Mouse (Mus musculus): ENCODE measurements around the gene Cstad. TPM values are rescaled to one million over a fixed set of nuclear protein-coding genes. Genes with fewer than 3 reads are reported as not detected.

Cstad gene
- total and polyA plus RNA-seq, 3 experiments, result not detected

DNA sequence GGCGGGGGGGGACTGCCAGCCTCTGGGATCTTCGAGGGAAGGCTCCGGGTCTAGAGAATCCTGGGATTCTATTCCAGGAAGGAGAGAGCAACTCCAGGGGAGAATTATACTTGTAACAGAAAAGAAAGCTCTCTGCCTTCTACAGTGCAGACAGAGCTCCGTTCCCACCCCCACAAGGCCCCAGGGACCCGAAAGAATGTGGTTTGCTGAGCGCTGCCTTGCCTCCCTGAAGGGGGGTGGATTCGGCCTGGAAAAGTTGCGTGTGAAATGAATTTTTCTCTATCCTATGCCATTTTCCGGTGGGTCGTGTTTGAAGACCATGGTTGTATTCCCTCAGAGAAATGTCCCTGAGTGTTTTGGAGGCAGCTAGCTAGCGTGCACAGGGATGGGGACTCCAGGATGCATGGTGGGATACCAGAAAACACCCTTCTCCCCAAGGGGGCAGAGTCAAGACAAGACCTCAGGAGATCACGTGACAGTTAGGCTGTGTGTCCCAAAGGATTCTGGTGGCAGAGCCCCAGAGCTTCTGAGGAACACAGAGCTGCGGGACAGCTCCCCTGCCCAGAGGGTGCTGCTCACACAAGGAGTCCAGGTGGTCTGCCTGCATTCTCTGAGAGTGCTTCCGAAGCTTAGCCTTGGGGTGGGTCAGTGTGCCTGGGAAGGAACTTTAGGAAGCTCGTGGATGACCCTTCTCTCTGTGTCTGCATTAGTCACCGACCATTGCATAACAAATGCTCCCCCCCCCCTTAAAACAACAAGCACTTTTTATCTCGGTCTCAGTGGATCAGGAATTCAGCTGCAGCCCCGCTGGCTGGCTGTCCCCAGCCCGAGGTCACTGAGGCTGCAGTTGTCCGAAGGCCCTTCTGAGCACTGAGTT is 6.4 kb downstream of the Cstad start:
- no peaks in the 10 kb centered on the region for H3K79me2 ChIP-seq (ENCODE audit: control insufficient read depth, insufficient read depth, low read length, poor library complexity)
- H3K27me3 ChIP-seq (ENCODE audit: control insufficient read depth in 1 of 2, insufficient read depth in 2 of 2, low read length in 2 of 2), result peaks cover 0 to 11% of the 10 kb centered on the region in 2 experiments; a peak in 3 of 4 replicates
- TF ChIP-seq MYB (IDR thresholded peaks at IDR 0.05; ENCODE audit: low read depth, low read length) (no peak), GATA1 (IDR thresholded peaks at IDR 0.05; ENCODE audit: low read depth, low read length) (no peak), CTCF (IDR thresholded peaks at IDR 0.05 in 2 of 3, conservative IDR thresholded peaks at IDR 0.05 in 1 of 3; ENCODE audit: control insufficient read depth in 1 of 3, insufficient read depth in 1 of 3, low read depth in 2 of 3, low read length in 3 of 3, poor library complexity in 1 of 3, severe bottlenecking in 1 of 3) (no peak), CHD2 (IDR thresholded peaks at IDR 0.05; ENCODE audit: low read length) (no peak), GABPA (IDR thresholded peaks at IDR 0.05; ENCODE audit: low read depth, low read length) (no peak), USF1 (IDR thresholded peaks at IDR 0.05; ENCODE audit: low read depth, low read length) (0 out of 2 replicates have a peak, but pooled peaks have one; percentile 38), HCFC1 (IDR thresholded peaks at IDR 0.05; ENCODE audit: low read depth, low read length) (no peak)
- H3K9me3 ChIP-seq (replicated peaks; ENCODE audit: insufficient read depth, low read length), result no peaks in the 10 kb centered on the region
- no peaks in the 10 kb centered on the region for H3K4me1 ChIP-seq (ENCODE audit: control insufficient read depth in 1 of 2, insufficient read depth in 2 of 2, low read length in 2 of 2)
- DNase-seq (ENCODE audit: low read depth, low spot score), result no peak
- H3K4me3 ChIP-seq (ENCODE audit: control insufficient read depth in 1 of 2, insufficient read depth in 1 of 2, low read depth in 2 of 2, low read length in 2 of 2), result no peak overlapping the region
- H3K9ac ChIP-seq (ENCODE audit: control insufficient read depth, low read depth, low read length, poor library complexity, severe bottlenecking), result no peak overlapping the region
- H3K36me3 ChIP-seq (ENCODE audit: control insufficient read depth in 1 of 2, insufficient read depth in 2 of 2, low read length in 2 of 2), result no peaks in the 10 kb centered on the region
- no peak overlapping the region for H3K27ac ChIP-seq (ENCODE audit: control insufficient read depth, low read depth, low read length)

DNA sequence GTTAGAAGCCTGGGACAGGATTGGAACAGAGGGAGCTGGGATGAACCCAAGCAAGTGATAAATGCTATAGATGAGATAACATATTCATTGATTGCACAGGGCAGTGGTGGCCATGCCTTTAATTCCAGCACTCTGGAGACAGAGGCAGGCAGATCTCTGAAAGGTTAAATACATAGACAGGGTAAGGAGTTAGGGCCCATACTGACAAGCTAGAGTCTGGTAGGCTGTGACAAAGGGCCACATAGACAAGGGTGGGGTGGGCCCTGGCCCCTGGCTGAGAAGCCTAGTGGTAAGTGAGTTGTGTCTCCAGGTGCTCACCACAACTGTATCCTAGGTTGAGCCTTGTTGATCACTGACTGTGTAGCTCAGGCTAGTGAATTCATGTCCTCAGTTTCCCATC is 7.6 kb downstream of the Cstad start:
- no peaks in the 10 kb centered on the region for H3K4me1 ChIP-seq (ENCODE audit: control insufficient read depth in 1 of 2, insufficient read depth in 2 of 2, low read length in 2 of 2)
- no peaks in the 10 kb centered on the region for H3K79me2 ChIP-seq (ENCODE audit: control insufficient read depth, insufficient read depth, low read length, poor library complexity)
- H3K36me3 ChIP-seq (ENCODE audit: control insufficient read depth in 1 of 2, insufficient read depth in 2 of 2, low read length in 2 of 2), result no peaks in the 10 kb centered on the region
- TF ChIP-seq JUND (IDR thresholded peaks at IDR 0.05; ENCODE audit: low read depth, low read length), result no peak
- no peak for TF ChIP-seq BHLHE40 (IDR thresholded peaks at IDR 0.05; ENCODE audit: borderline replicate concordance, low read depth, low read length)
- no peak for TF ChIP-seq POLR2A (IDR thresholded peaks at IDR 0.05; ENCODE audit: control insufficient read depth in 1 of 2, insufficient read depth in 1 of 2, low read depth in 1 of 2, low read length in 2 of 2, poor library complexity in 1 of 2)
- no peak for TF ChIP-seq E2F4 (IDR thresholded peaks at IDR 0.05; ENCODE audit: borderline replicate concordance, low read depth, low read length)
- TF ChIP-seq RAD21 (IDR thresholded peaks at IDR 0.05; ENCODE audit: low read depth, low read length), result no peak
- no peak for TF ChIP-seq ETS1 (IDR thresholded peaks at IDR 0.05; ENCODE audit: low read depth, low read length)
- H3K4me3 ChIP-seq (ENCODE audit: control insufficient read depth in 1 of 2, insufficient read depth in 1 of 2, low read depth in 2 of 2, low read length in 2 of 2), result no peak overlapping the region
- no peaks in the 10 kb centered on the region for H3K9me3 ChIP-seq (replicated peaks; ENCODE audit: insufficient read depth, low read length)
- H3K27me3 ChIP-seq (ENCODE audit: control insufficient read depth in 1 of 2, insufficient read depth in 2 of 2, low read length in 2 of 2), result peaks cover 0 to 11% of the 10 kb centered on the region in 2 experiments; a peak in 3 of 4 replicates
- DNase-seq (ENCODE audit: low read depth, low spot score), result no peak
- no peak overlapping the region for H3K9ac ChIP-seq (ENCODE audit: control insufficient read depth, low read depth, low read length, poor library complexity, severe bottlenecking)
- no peak overlapping the region for H3K27ac ChIP-seq (ENCODE audit: control insufficient read depth, low read depth, low read length)

DNA sequence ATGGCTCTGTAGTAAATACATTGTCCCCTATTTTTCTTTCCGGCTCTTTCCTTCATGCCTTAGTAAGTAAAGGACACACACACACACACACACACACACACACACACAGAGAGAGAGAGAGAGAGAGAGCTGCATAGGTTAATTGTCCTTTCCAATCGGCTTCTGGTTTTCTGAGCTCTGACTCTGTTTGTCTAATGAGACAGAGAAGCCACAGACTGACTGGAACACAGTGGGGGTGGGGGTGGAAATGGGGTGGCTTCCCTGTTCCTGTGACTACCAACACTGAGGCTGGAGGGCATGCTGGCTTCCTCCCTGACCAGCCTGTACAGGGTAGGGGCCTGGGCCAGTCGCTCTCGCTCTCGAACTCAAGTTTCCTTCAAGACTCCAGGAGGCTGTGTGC is 8.9 kb downstream of the Cstad start:
- no peak overlapping the region for H3K9ac ChIP-seq (ENCODE audit: control insufficient read depth, low read depth, low read length, poor library complexity, severe bottlenecking)
- no peak overlapping the region for H3K27ac ChIP-seq (ENCODE audit: control insufficient read depth, low read depth, low read length)
- H3K4me1 ChIP-seq (ENCODE audit: control insufficient read depth in 1 of 2, insufficient read depth in 2 of 2, low read length in 2 of 2), result no peaks in the 10 kb centered on the region
- peaks cover 0 to 11% of the 10 kb centered on the region in 2 experiments; a peak in 3 of 4 replicates for H3K27me3 ChIP-seq (ENCODE audit: control insufficient read depth in 1 of 2, insufficient read depth in 2 of 2, low read length in 2 of 2)
- no peaks in the 10 kb centered on the region for H3K9me3 ChIP-seq (replicated peaks; ENCODE audit: insufficient read depth, low read length)
- no peak for DNase-seq (ENCODE audit: low read depth, low spot score)
- H3K79me2 ChIP-seq (ENCODE audit: control insufficient read depth, insufficient read depth, low read length, poor library complexity), result no peaks in the 10 kb centered on the region
- TF ChIP-seq POLR2A (IDR thresholded peaks at IDR 0.05; ENCODE audit: control insufficient read depth in 1 of 2, insufficient read depth in 1 of 2, low read depth in 1 of 2, low read length in 2 of 2, poor library complexity in 1 of 2), result no peak
- no peak for TF ChIP-seq TAL1 (IDR thresholded peaks at IDR 0.05; ENCODE audit: low read length)
- no peak for TF ChIP-seq TCF12 (IDR thresholded peaks at IDR 0.05; ENCODE audit: low read depth, low read length)
- TF ChIP-seq CTCF (IDR thresholded peaks at IDR 0.05 in 2 of 3, conservative IDR thresholded peaks at IDR 0.05 in 1 of 3; ENCODE audit: control insufficient read depth in 1 of 3, insufficient read depth in 1 of 3, low read depth in 2 of 3, low read length in 3 of 3, poor library complexity in 1 of 3, severe bottlenecking in 1 of 3), result no peak
- no peak overlapping the region for H3K4me3 ChIP-seq (ENCODE audit: control insufficient read depth in 1 of 2, insufficient read depth in 1 of 2, low read depth in 2 of 2, low read length in 2 of 2)
- H3K36me3 ChIP-seq (ENCODE audit: control insufficient read depth in 1 of 2, insufficient read depth in 2 of 2, low read length in 2 of 2), result no peaks in the 10 kb centered on the region

Data from MEL (cell line).